Mouse (Mus musculus) thymus, adult 2 months (tissue): ENCODE data around the gene Btbd6.

ENCODE experiments used
- CTCF ChIP-seq: fragments of 200-500 bp; IDR thresholded peaks from 2 replicates; pipeline ENCODE4 v1.5.1; 2012; ENCODE audit warnings: mild to moderate bottlenecking, control low read depth, low read length, moderate library complexity, borderline replicate concordance; ENCODE audit not compliant: control insufficient read depth, poor library complexity, insufficient read depth; ENCODE audit errors: extremely low read depth
- POLR2A ChIP-seq: fragments of 200-500 bp; IDR thresholded peaks from 2 replicates; pipeline ENCODE4 v1.6.1; 2012; ENCODE audit warnings: mild to moderate bottlenecking, low read length, control low read depth, moderate library complexity; ENCODE audit not compliant: control insufficient read depth, poor library complexity, insufficient read depth; ENCODE audit errors: extremely low read depth

DNA sequence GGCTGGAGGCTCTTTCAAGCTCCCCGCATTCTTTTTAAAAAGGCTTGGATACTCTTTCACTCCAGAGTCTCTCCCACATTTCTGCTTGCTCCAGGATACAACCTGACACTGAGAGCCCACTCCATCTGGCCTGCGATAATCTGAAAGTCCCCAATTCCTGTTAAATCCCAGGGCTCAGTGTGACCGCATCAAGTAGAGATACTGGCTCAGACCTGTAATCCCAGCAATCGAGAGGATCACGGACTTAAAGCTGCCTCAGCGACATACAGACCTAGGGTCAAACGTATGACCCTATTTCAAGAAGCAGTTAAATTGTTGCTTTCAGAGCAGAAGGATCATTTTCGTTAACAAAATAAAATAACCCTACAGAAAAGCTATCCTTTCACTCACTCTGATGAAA, 27.7 kb downstream of the Btbd6 start:
- no peak for TF ChIP-seq POLR2A
- no peak for TF ChIP-seq CTCF
